Mouse (Mus musculus) olfactory bulb, adult 2 months (tissue): ENCODE measurements around the gene Schip1.

ENCODE experiments used
- CTCF ChIP-seq: fragments of 200-500 bp; IDR thresholded peaks from 2 replicates; pipeline ENCODE4 v1.5.1; 2012; ENCODE audit warnings: low read depth, mild to moderate bottlenecking, low read length, moderate library complexity; ENCODE audit not compliant: insufficient read depth
- POLR2A ChIP-seq: fragments of 200-500 bp; IDR thresholded peaks from 2 replicates; pipeline ENCODE4 v1.6.1; 2012; ENCODE audit warnings: mild to moderate bottlenecking, low read depth, low read length, moderate library complexity; ENCODE audit not compliant: insufficient read depth

DNA sequence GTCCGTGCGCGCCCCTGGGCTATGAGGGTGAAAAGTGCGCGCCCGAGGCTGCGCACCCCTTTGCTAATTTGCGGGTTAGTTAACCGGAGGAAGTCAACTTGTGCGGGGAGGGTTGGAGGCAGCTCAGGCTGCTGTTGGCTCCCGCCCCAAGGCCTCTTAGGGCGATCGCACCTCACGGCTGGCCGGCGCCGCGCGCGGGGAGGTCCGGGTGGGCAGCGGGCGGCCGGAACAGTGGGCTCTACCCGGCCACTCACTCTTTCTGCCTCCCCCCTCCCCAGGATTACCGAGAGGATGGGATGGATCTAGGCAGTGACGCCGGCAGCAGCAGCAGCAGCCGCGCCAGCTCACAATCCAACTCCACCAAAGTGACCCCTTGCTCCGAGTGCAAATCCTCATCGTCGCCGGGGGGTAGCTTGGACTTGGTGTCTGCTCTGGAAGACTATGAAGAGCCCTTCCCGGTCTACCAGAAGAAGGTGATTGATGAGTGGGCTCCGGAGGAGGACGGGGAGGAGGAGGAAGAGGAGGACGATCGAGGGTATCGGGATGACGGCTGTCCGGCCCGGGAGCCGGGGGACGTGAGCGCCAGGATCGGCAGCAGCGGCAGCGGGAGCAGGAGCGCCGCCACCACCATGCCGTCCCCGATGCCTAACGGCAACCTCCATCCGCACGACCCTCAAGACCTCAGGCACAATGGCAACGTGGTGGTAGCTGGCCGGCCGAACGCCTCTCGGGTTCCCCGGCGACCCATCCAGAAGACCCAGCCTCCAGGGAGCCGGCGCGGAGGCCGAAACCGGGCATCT is 429.9 kb downstream of the Schip1 start:
- TF ChIP-seq POLR2A (no peak), CTCF (0 out of 2 replicates have a peak, but pooled peaks have one; percentile 2)
